Mouse (Mus musculus): ENCODE measurements around the gene Abcg1. TPM values are rescaled to one million over a fixed set of nuclear protein-coding genes. Genes with fewer than 3 reads are reported as not detected.

Gene Abcg1
- total and polyA plus RNA-seq, 3 experiments, result 2.2 to 4.6 (median 2.2) TPM

DNA sequence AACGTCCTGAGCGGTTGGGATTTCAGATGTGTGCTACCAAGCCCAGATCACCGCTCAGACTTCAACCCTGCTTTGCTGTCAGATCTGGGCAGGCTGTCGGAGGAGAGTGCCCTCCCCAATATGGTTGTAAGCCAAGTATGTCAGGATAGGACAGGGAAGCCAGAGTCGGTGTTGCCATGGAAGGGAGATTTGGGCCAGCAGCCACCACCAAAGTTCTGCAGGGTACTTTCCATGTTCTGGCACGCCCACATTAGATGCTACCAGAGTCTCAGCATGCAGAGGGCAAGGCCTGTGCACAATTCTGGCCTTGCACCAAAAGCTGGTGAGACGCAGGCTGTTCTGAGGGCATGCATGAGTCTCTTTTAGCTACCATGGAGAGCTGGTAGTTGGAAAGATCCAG lies 28.7 kb downstream of the Abcg1 start:
- no peak overlapping the region for H3K4me3 ChIP-seq (replicated peaks in 1 of 3; ENCODE audit: low read depth in 2 of 3, low read length in 2 of 3, poor library complexity in 1 of 3)
- peaks cover 8 to 18% of the 10 kb centered on the region in 2 experiments for H3K4me1 ChIP-seq (ENCODE audit: control insufficient read depth in 1 of 2, insufficient read depth in 2 of 2)
- dilution Hi-C loops (cut with MboI; ENCODE audit: extremely low pct_ligation_motif_present, extremely low pct_unique_long_range_greater_than_20kb, low sequenced_read_pairs) (no loop called here), in situ Hi-C loops (cut with MboI; ENCODE audit: low pct_ligation_motif_present, low pct_unique_long_range_greater_than_20kb, low sequenced_read_pairs) (no loop called here)
- H3K79me2 ChIP-seq (replicated peaks; ENCODE audit: control insufficient read depth, extremely low read depth, insufficient read depth, poor library complexity, severe bottlenecking), result no peaks in the 10 kb centered on the region
- no peak overlapping the region for H3K4me2 ChIP-seq (ENCODE audit: insufficient read depth, low read depth, poor library complexity, severe bottlenecking)
- DNase-seq (ENCODE audit: extremely low read depth), result no peak
- H3K27ac ChIP-seq (ENCODE audit: insufficient read depth, low read depth), result no peak overlapping the region
- no peak overlapping the region for H3K9ac ChIP-seq (ENCODE audit: insufficient read depth, low read depth)
- no peaks in the 10 kb centered on the region for H3K36me3 ChIP-seq (replicated peaks in 1 of 2; ENCODE audit: control insufficient read depth in 1 of 2, insufficient read depth in 1 of 2, low read length in 1 of 2)
- TF ChIP-seq USF1 (IDR thresholded peaks at IDR 0.05; ENCODE audit: low read depth, low read length) (no peak), ZKSCAN1 (IDR thresholded peaks at IDR 0.05; ENCODE audit: borderline replicate concordance, low read depth, low read length) (no peak), E2F4 (IDR thresholded peaks at IDR 0.05; ENCODE audit: insufficient replicate concordance, low read depth, low read length) (no peak), PAX5 (IDR thresholded peaks at IDR 0.05; ENCODE audit: low read length) (no peak), MAFK (IDR thresholded peaks at IDR 0.05; ENCODE audit: insufficient replicate concordance, low read length) (no peak), GABPA (IDR thresholded peaks at IDR 0.05; ENCODE audit: insufficient replicate concordance, low read depth, low read length) (no peak), UBTF (IDR thresholded peaks at IDR 0.05; ENCODE audit: low read depth, low read length) (no peak), TBP (conservative IDR thresholded peaks at IDR 0.05; ENCODE audit: low read depth, low read length) (no peak), SMC3 (IDR thresholded peaks at IDR 0.05; ENCODE audit: low read depth, low read length) (no peak), KAT2A (IDR thresholded peaks at IDR 0.05; ENCODE audit: insufficient replicate concordance, low read length) (no peak), MAZ (IDR thresholded peaks at IDR 0.05; ENCODE audit: low read depth, low read length) (no peak), POLR2A (IDR thresholded peaks at IDR 0.05; ENCODE audit: low read depth, low read length) (no peak)
- H3K9me3 ChIP-seq (replicated peaks; ENCODE audit: low read length), result no peaks in the 10 kb centered on the region
- peaks cover 2% of the 10 kb centered on the region for H3K27me3 ChIP-seq (replicated peaks)

DNA sequence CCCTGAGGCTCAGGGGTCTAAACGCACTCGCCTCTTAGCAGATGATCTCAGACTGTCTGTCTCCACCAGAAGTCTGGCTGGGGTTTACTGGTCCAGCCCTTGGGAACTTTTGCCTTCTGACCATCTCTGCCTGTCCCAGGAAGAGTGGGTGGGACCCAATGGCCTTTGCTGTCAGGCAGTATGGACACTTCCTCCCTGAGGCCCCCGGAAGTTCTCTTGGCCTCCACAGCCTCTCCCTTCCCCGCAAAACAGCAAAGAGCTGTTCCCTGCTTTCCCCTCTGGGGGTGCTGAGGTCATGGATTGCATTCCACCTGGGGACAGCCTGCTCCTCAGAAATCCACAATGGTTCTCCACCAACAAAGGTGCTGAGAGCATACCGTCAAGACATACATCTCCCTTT lies 31.2 kb downstream of the Abcg1 start:
- dilution Hi-C loops (cut with MboI; ENCODE audit: extremely low pct_ligation_motif_present, extremely low pct_unique_long_range_greater_than_20kb, low sequenced_read_pairs) (no loop called here), in situ Hi-C loops (cut with MboI; ENCODE audit: low pct_ligation_motif_present, low pct_unique_long_range_greater_than_20kb, low sequenced_read_pairs) (no loop called here)
- H3K27me3 ChIP-seq (replicated peaks), result peaks cover 2% of the 10 kb centered on the region
- H3K4me2 ChIP-seq (ENCODE audit: insufficient read depth, low read depth, poor library complexity, severe bottlenecking), result no peak overlapping the region
- H3K36me3 ChIP-seq (replicated peaks in 1 of 2; ENCODE audit: control insufficient read depth in 1 of 2, insufficient read depth in 1 of 2, low read length in 1 of 2), result peaks cover 5 to 7% of the 10 kb centered on the region in 2 experiments
- no peak for DNase-seq (ENCODE audit: extremely low read depth)
- H3K4me1 ChIP-seq (ENCODE audit: control insufficient read depth in 1 of 2, insufficient read depth in 2 of 2), result peaks cover 8 to 12% of the 10 kb centered on the region in 2 experiments
- no peak overlapping the region for H3K27ac ChIP-seq (ENCODE audit: insufficient read depth, low read depth)
- no peak for TF ChIP-seq NELFE (IDR thresholded peaks at IDR 0.05; ENCODE audit: low read depth, low read length)
- no peak for TF ChIP-seq SMC3 (IDR thresholded peaks at IDR 0.05; ENCODE audit: low read depth, low read length)
- no peak for TF ChIP-seq MAX (IDR thresholded peaks at IDR 0.05; ENCODE audit: low read length)
- TF ChIP-seq POLR2AphosphoS2 (IDR thresholded peaks at IDR 0.05; ENCODE audit: low read depth, low read length), result no peak
- no peak for TF ChIP-seq MXI1 (IDR thresholded peaks at IDR 0.05; ENCODE audit: low read depth, low read length)
- no peak for TF ChIP-seq IRF4 (IDR thresholded peaks at IDR 0.05; ENCODE audit: low read depth, low read length)
- TF ChIP-seq ZKSCAN1 (IDR thresholded peaks at IDR 0.05; ENCODE audit: borderline replicate concordance, low read depth, low read length), result no peak
- no peak for TF ChIP-seq BHLHE40 (IDR thresholded peaks at IDR 0.05; ENCODE audit: low read depth, low read length)
- no peak for TF ChIP-seq USF2 (conservative IDR thresholded peaks at IDR 0.05; ENCODE audit: low read depth, low read length)
- TF ChIP-seq ZNF384 (IDR thresholded peaks at IDR 0.05; ENCODE audit: low read depth, low read length), result no peak
- TF ChIP-seq NRF1 (IDR thresholded peaks at IDR 0.05; ENCODE audit: low read depth, low read length), result no peak
- no peak for TF ChIP-seq KAT2A (IDR thresholded peaks at IDR 0.05; ENCODE audit: insufficient replicate concordance, low read length)
- no peak for TF ChIP-seq HCFC1 (IDR thresholded peaks at IDR 0.05; ENCODE audit: low read depth, low read length)
- no peak for TF ChIP-seq UBTF (IDR thresholded peaks at IDR 0.05; ENCODE audit: low read depth, low read length)
- TF ChIP-seq USF1 (IDR thresholded peaks at IDR 0.05; ENCODE audit: low read depth, low read length), result no peak
- peaks cover 6% of the 10 kb centered on the region for H3K9me3 ChIP-seq (replicated peaks; ENCODE audit: low read length)
- no peaks in the 10 kb centered on the region for H3K79me2 ChIP-seq (replicated peaks; ENCODE audit: control insufficient read depth, extremely low read depth, insufficient read depth, poor library complexity, severe bottlenecking)
- no peak overlapping the region for H3K4me3 ChIP-seq (replicated peaks in 1 of 3; ENCODE audit: low read depth in 2 of 3, low read length in 2 of 3, poor library complexity in 1 of 3)
- H3K9ac ChIP-seq (ENCODE audit: insufficient read depth, low read depth), result no peak overlapping the region

All from CH12.LX (cell line).